Mouse (Mus musculus): ENCODE measurements around the gene Gsta3.
"Not testable (repeated sequence)": the region's sequence is repeated elsewhere in the genome, so short reads cannot be mapped to it uniquely, and the experiment has no call there.

DNA sequence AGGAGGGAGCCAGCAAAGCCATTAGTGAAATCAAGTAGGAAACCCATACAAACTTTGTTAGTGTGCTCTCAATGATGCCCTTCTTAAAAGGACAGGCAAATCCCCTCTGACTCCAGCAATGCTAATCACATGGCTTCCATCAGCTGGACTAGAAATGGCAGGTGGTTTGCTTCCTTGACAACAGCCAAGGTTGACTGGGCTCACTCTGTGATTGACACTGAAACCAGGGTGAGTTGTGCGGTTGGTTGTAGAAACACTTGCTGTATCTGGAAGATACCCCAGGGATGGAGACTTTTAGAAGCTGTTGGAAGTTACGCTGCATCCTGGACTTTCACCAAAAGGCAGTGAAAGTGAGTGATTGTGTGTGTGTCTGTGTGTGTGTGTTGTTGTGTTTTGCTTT is 44.3 kb downstream of the Gsta3 start:
- TF ChIP-seq CTCF (IDR thresholded peaks at IDR 0.05); POLR2A (IDR thresholded peaks at IDR 0.05; ENCODE audit: insufficient read depth, low read depth, low read length); EP300 (IDR thresholded peaks at IDR 0.05; ENCODE audit: insufficient read depth, low read depth, low read length): not testable (repeated sequence)
